ENCODE assay signal across 17 mouse cellular contexts in genomic region chr1:87297346-87297925, GRCm38 (mm10). TPM values are rescaled to one million over a fixed set of nuclear protein-coding genes. Genes with fewer than 3 reads are reported as not detected.
"Had no signal": no experiment of that assay in that cellular context is flagged by ENCODE, and none has a peak within 500 bp of the region (broad histone marks: within the 10 kb centered on the region; RNA-seq: fewer than 3 reads in every experiment).

No protein-coding gene starts in this region.

- DNase-seq: kidney, adult 9 months; kidney, postnatal 14 days; kidney, postnatal 4 days; liver, embryonic 13.5 days; lung, adult 2 months; lung, postnatal 14 days; lung, postnatal 4 days; retina, postnatal 1 day; right cerebral cortex, postnatal 25 days; spleen, adult 18-20 months; thymus, adult 18-20 months; thymus, postnatal 36 days had no signal

RNA-seq across cellular contexts. Expression of gene Efhd1, which starts 33.3 kb away (rescaled TPM):
- total RNA-seq: liver, adult 2 months; megakaryocyte progenitor cell, adult 5-6 weeks; megakaryocyte-erythroid progenitor cell, adult 5-6 weeks; monocyte, adult 5-6 weeks; neutrophil, adult 5-6 weeks had no signal
